Mouse (Mus musculus) myocyte (in vitro differentiated cells): ENCODE data around the gene Pan3.

ENCODE experiments used
- E2F4 ChIP-seq: IDR thresholded peaks from one replicate; pipeline ENCODE4 v1.6.1; 2011; ENCODE audit warnings: mild to moderate bottlenecking, control low read depth, moderate library complexity; ENCODE audit not compliant: insufficient read depth
- MAX ChIP-seq: IDR thresholded peaks from one replicate; pipeline ENCODE4 v1.6.1; 2011; ENCODE audit warnings: low read depth, mild to moderate bottlenecking, control low read depth
- MYOD1 ChIP-seq, 3 experiments: IDR thresholded peaks; one replicate each; pipeline ENCODE4 v1.6.1; 2011; ENCODE audit warnings: control low read depth in 2 of 3, low read depth in 2 of 3, mild to moderate bottlenecking in 2 of 3, moderate library complexity in 1 of 3; ENCODE audit not compliant: insufficient read length in 2 of 3, control insufficient read depth in 1 of 3
- MYOG ChIP-seq, 3 experiments: IDR thresholded peaks; one replicate each; pipeline ENCODE4 v1.6.1; 2011; ENCODE audit warnings: control low read depth in 2 of 3, low read depth in 2 of 3, mild to moderate bottlenecking in 2 of 3; ENCODE audit not compliant: insufficient read length in 2 of 3, control insufficient read depth in 1 of 3, insufficient read depth in 1 of 3
- POLR2A ChIP-seq: IDR thresholded peaks from one replicate; pipeline ENCODE4 v1.6.1; 2011; ENCODE audit warnings: low read depth, mild to moderate bottlenecking, control low read depth, moderate library complexity; ENCODE audit not compliant: insufficient read length
- POLR2AphosphoS2 ChIP-seq: IDR thresholded peaks from one replicate; pipeline ENCODE4 v1.6.1; 2011; ENCODE audit warnings: low read depth, control low read depth; ENCODE audit not compliant: insufficient read length
- REST ChIP-seq: IDR thresholded peaks from one replicate; pipeline ENCODE4 v1.6.1; 2011; ENCODE audit warnings: mild to moderate bottlenecking, control low read depth, moderate library complexity; ENCODE audit not compliant: insufficient read depth, insufficient read length
- SRF ChIP-seq: IDR thresholded peaks from one replicate; pipeline ENCODE4 v1.6.1; 2011; ENCODE audit warnings: low read depth; ENCODE audit not compliant: control insufficient read depth, insufficient read length
- USF1 ChIP-seq: IDR thresholded peaks from one replicate; pipeline ENCODE4 v1.6.1; 2011; ENCODE audit warnings: low read depth, mild to moderate bottlenecking, control low read depth, moderate library complexity

DNA sequence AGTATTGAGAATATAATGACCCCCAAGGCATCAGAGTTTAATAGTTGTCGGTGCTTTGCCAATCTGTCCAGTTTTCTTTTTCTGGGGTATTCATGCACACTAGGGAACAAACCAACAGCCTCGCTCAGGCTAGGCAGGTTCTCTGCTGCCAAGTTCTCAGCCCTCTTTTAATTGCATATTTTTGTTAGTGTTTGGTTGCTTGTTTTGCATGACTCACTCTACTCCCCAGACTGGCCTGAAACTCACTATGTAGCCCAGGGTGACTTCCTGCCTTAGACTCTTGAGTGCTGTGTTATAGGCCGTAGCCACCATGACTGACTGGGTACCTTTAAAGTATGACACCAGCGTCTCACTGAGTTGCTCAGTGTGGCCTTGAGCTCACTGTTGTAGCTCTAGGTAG, 19.0 kb downstream of the Pan3 start:
- no peak for TF ChIP-seq POLR2A
- TF ChIP-seq POLR2AphosphoS2: no peak
- no peak for TF ChIP-seq USF1
- no peak for TF ChIP-seq MAX
- TF ChIP-seq MYOG (IDR thresholded peaks at IDR 0.05; ENCODE audit: control insufficient read depth in 1 of 3, insufficient read depth in 1 of 3, insufficient read length in 2 of 3, low read depth in 2 of 3): no peak
- TF ChIP-seq E2F4: no peak
- TF ChIP-seq MYOD1 (IDR thresholded peaks at IDR 0.05; ENCODE audit: control insufficient read depth in 1 of 3, insufficient read length in 2 of 3, low read depth in 2 of 3): no peak
- TF ChIP-seq SRF: no peak
- TF ChIP-seq REST: no peak
